Mouse (Mus musculus): ENCODE measurements around the gene Mmp2. TPM values are rescaled to one million over a fixed set of nuclear protein-coding genes. Genes with fewer than 3 reads are reported as not detected.

Gene Mmp2
- polyA plus RNA-seq, 1 experiment from 2014 or later = 109 TPM

DNA sequence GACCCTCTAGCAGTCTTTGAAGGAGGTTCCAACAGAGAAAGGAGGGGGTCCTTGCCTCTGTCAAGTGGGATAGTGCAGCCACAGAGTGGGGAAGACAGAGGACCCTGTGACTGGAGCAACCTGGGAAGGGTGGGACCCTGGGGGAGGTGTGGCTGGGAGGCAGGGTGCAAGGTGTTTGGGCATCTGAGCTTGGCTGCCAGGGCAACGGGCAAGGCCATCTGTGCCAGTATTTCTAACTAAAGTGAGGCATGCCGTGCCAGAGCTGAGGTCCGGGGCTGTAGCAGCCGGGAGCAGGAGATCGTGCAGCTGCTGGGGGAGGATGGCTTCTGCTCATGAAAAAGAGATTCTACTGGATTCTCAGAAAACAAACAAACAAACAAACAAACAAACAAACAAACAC is 11.4 kb upstream of the Mmp2 start:
- no peaks in the 10 kb centered on the region for H3K4me1 ChIP-seq
- no peak overlapping the region for H3K4me3 ChIP-seq
- no peak overlapping the region for H3K9ac ChIP-seq
- ATAC-seq (ENCODE audit: extremely low read depth, insufficient number of reproducible peaks, low FRiP score, low TSS enrichment) = no peak
- no peaks in the 10 kb centered on the region for H3K9me3 ChIP-seq
- H3K27me3 ChIP-seq (replicated peaks) = peaks cover 18% of the 10 kb centered on the region
- WGBS = 84% methylated on average over 5 of the region's 5 CpGs
- H3K27ac ChIP-seq (replicated peaks) = no peak overlapping the region
- no peaks in the 10 kb centered on the region for H3K36me3 ChIP-seq
- H3K4me2 ChIP-seq = no peak overlapping the region

- Histone ChIP-seq H3K4me2 (no peak overlapping the region), H3K36me3 (no peaks in the 10 kb centered on the region), H3K4me1 (no peaks in the 10 kb centered on the region), H3K4me3 (no peak overlapping the region), H3K27me3 (replicated peaks) (peaks cover 13% of the 10 kb centered on the region), H3K27ac (replicated peaks) (no peak overlapping the region), H3K9ac (no peak overlapping the region), H3K9me3 (no peaks in the 10 kb centered on the region)
- no peak for ATAC-seq (ENCODE audit: extremely low read depth, insufficient number of reproducible peaks, low FRiP score, low TSS enrichment)
- WGBS = 18% methylated on average over 6 of the region's 6 CpGs
Observed at GRCm38 (mm10) chr8:92817928-92818818, 8.9 kb upstream of the Mmp2 start.

DNA sequence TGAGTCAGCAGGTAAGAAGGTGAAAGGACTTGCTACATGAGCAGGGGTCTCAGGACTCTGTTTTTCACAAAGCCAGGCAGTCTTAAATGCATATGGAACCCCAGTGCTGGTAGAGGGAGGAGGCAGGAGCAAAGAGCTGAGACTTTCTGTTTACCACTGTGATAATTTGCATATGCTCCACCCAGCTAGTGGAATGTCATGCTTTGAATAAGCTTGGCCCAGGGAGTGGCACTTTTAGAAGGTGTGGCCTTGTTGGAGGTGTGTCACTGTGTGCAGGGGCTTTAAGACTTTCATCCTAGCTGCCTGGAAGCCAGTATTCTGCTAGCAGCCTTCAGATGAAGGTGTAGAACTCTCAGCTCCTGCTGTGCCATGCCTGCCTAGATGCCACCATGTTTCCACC is 5.9 kb upstream of the Mmp2 start:
- Histone ChIP-seq H3K9me3 (no peaks in the 10 kb centered on the region), H3K27me3 (replicated peaks) (peaks cover 15% of the 10 kb centered on the region), H3K9ac (no peak overlapping the region), H3K4me1 (peaks cover 6% of the 10 kb centered on the region), H3K36me3 (no peaks in the 10 kb centered on the region), H3K4me2 (no peak overlapping the region), H3K4me3 (no peak overlapping the region), H3K27ac (replicated peaks) (no peak overlapping the region)
- no peak for ATAC-seq (ENCODE audit: extremely low read depth, insufficient number of reproducible peaks, low FRiP score, low TSS enrichment)

DNA sequence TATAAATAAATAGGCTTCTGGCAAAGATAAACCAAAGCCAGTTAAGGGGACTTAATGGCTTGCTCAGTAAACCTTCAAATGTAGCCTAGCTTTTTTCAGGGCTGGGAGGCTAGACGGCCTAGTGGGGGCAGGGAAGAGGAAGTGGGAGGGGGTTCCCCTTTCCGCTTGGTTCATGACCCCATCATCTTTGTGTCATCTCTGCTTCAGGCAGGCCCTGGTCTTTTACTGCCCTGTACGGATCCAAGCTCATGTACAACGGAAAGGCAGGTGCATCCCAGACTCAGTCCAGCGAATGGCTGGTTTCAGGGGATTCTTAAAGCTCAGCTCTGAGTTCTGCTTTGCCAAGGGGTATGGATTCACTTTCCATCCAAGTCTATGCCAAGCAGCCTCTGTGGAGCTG is 4.7 kb upstream of the Mmp2 start:
- Histone ChIP-seq H3K36me3 (no peaks in the 10 kb centered on the region), H3K4me3 (no peak overlapping the region), H3K27me3 (replicated peaks) (peaks cover 21% of the 10 kb centered on the region), H3K4me2 (no peak overlapping the region), H3K9ac (no peak overlapping the region), H3K9me3 (no peaks in the 10 kb centered on the region), H3K27ac (replicated peaks) (no peak overlapping the region), H3K4me1 (peaks cover 15% of the 10 kb centered on the region)
- 60% methylated on average over 5 of the region's 5 CpGs for WGBS
- no peak for ATAC-seq (ENCODE audit: extremely low read depth, insufficient number of reproducible peaks, low FRiP score, low TSS enrichment)

- H3K27ac ChIP-seq (replicated peaks) = no peak overlapping the region
- no peaks in the 10 kb centered on the region for H3K9me3 ChIP-seq
- H3K36me3 ChIP-seq = peaks cover 7% of the 10 kb centered on the region; the same call in 1 of the 2 replicates
- H3K4me3 ChIP-seq = no peak overlapping the region
- ATAC-seq (ENCODE audit: extremely low read depth, insufficient number of reproducible peaks, low FRiP score, low TSS enrichment) = no peak
- no peak overlapping the region for H3K9ac ChIP-seq
- H3K4me1 ChIP-seq = peaks cover 23% of the 10 kb centered on the region
- peaks cover 37% of the 10 kb centered on the region for H3K27me3 ChIP-seq (replicated peaks)
- 41% methylated on average over 4 of the region's 4 CpGs for WGBS
- no peak overlapping the region for H3K4me2 ChIP-seq
Observed at GRCm38 (mm10) chr8:92825991-92826390, 1.1 kb upstream of the Mmp2 start.

DNA sequence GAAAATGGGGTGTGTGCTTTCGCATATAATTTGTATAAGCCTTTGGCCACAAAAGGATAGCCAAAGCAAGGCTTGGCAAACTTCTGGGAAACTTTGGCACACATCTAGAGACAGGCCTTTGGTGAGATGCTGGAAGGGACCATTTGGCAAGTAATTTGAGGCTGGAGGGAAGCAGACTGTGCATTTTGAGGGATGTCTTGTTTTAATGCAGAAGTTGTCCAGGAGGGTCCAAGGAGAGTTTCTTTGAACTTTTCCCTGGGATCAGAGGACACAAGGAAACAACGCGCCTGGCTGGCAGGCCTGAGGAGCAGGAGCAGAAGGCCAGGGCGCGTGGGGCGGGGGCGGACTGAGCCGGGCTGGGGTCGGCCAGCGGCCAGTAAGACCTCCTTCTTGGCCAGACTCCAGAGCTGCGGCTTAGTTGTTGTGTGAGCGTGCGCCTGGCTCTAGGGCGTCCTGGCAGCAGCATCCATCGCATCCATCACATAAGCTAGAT is 1.2 kb downstream of the Mmp2 start:
- Histone ChIP-seq H3K36me3 (peaks cover 29% of the 10 kb centered on the region), H3K4me3 (peak overlapping the region; percentile 60), H3K27ac (replicated peaks) (peak overlapping the region; percentile 89), H3K9me3 (no peaks in the 10 kb centered on the region), H3K4me2 (peak overlapping the region; percentile 68), H3K9ac (peak overlapping the region; percentile 83), H3K27me3 (replicated peaks) (peaks cover 37% of the 10 kb centered on the region), H3K4me1 (peaks cover 23% of the 10 kb centered on the region)
- 33% methylated on average over 15 of the region's 15 CpGs for WGBS
- ATAC-seq (ENCODE audit: extremely low read depth, insufficient number of reproducible peaks, low FRiP score, low TSS enrichment) = no peak

DNA sequence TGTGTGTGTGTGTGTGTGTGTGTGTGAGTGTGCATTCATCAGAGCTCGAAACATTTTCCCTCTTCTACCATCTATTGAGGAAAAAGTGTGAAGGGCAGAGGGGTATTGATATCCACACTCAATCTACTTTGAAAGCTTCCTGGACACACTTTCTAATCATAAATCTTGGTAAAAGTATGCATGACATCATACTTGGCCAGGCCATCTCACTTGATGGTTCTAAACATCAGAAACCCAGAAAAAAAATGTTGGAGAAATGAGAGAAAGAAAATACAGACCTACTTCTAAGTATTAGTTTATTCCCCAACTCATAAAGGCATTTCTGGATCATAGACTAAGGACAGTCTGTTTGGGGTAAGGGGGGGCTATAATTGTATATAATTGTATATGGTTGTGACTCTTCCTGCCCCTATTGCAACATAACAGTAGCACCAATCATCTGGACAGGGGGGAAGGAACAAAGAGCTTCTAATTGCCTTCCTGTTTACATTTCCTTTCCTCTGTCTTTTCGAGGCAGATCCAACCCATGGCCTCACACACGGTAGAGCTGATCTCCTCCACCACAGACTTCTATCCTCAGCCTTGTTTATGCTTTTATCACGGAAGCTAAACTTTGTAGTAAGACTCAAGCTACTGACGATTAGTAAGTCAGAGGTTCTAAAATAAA is 7.1 kb downstream of the Mmp2 start:
- Histone ChIP-seq H3K4me2 (no peak overlapping the region), H3K4me1 (no peaks in the 10 kb centered on the region), H3K27ac (replicated peaks) (no peak overlapping the region), H3K27me3 (replicated peaks) (peaks cover 6% of the 10 kb centered on the region; the same call in 1 of the 2 replicates), H3K9ac (no peak overlapping the region), H3K4me3 (no peak overlapping the region), H3K36me3 (peaks cover 78% of the 10 kb centered on the region), H3K9me3 (no peaks in the 10 kb centered on the region)
- ATAC-seq (ENCODE audit: extremely low read depth, insufficient number of reproducible peaks, low FRiP score, low TSS enrichment) = no peak
- WGBS = 62% methylated on average over 5 of the region's 5 CpGs

- H3K27me3 ChIP-seq (replicated peaks) = no peaks in the 10 kb centered on the region
- H3K9me3 ChIP-seq = no peaks in the 10 kb centered on the region
- WGBS = 74% methylated on average over 11 of the region's 11 CpGs
- ATAC-seq (ENCODE audit: extremely low read depth, insufficient number of reproducible peaks, low FRiP score, low TSS enrichment) = no peak
- H3K27ac ChIP-seq (replicated peaks) = no peak overlapping the region
- H3K4me1 ChIP-seq = no peaks in the 10 kb centered on the region
- no peak overlapping the region for H3K9ac ChIP-seq
- peaks cover 85% of the 10 kb centered on the region for H3K36me3 ChIP-seq
- H3K4me3 ChIP-seq = no peak overlapping the region
- H3K4me2 ChIP-seq = no peak overlapping the region
Observed at GRCm38 (mm10) chr8:92834786-92835500, 7.9 kb downstream of the Mmp2 start.

- H3K36me3 ChIP-seq = peaks cover 88% of the 10 kb centered on the region
- no peaks in the 10 kb centered on the region for H3K4me1 ChIP-seq
- no peak overlapping the region for H3K4me3 ChIP-seq
- no peak overlapping the region for H3K27ac ChIP-seq (replicated peaks)
- no peak for ATAC-seq (ENCODE audit: extremely low read depth, insufficient number of reproducible peaks, low FRiP score, low TSS enrichment)
- H3K9me3 ChIP-seq = no peaks in the 10 kb centered on the region
- H3K4me2 ChIP-seq = no peak overlapping the region
- no peaks in the 10 kb centered on the region for H3K27me3 ChIP-seq (replicated peaks)
- WGBS = 79% methylated on average over 11 of the region's 11 CpGs
- no peak overlapping the region for H3K9ac ChIP-seq
Observed at GRCm38 (mm10) chr8:92835901-92836300, 8.8 kb downstream of the Mmp2 start.

DNA sequence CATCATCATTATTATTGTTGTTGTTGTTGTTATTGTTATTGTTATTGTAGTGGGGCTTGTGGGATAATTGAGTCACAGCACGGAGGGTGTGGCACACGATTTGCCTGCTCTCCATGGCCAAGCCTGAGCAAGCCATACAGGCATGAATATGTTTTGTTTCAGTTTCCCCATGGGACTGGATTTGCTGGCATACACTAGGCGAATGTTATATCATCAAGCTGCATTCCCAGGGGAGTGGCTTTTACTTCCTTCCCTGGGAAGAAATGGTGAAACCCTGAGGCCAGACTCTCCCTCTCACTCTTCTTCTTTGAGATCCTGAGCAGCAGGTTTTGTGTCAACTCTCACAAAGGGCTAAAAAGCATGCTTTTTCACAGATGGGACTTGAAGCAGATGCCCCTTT is 11.5 kb downstream of the Mmp2 start:
- WGBS = 71% methylated on average over 3 of the region's 3 CpGs
- no peak for ATAC-seq (ENCODE audit: extremely low read depth, insufficient number of reproducible peaks, low FRiP score, low TSS enrichment)
- H3K9me3 ChIP-seq = no peaks in the 10 kb centered on the region
- H3K27ac ChIP-seq (replicated peaks) = no peak overlapping the region
- no peaks in the 10 kb centered on the region for H3K4me1 ChIP-seq
- peaks cover 88% of the 10 kb centered on the region for H3K36me3 ChIP-seq
- H3K9ac ChIP-seq = no peak overlapping the region
- no peaks in the 10 kb centered on the region for H3K27me3 ChIP-seq (replicated peaks)
- H3K4me2 ChIP-seq = no peak overlapping the region
- H3K4me3 ChIP-seq = no peak overlapping the region

DNA sequence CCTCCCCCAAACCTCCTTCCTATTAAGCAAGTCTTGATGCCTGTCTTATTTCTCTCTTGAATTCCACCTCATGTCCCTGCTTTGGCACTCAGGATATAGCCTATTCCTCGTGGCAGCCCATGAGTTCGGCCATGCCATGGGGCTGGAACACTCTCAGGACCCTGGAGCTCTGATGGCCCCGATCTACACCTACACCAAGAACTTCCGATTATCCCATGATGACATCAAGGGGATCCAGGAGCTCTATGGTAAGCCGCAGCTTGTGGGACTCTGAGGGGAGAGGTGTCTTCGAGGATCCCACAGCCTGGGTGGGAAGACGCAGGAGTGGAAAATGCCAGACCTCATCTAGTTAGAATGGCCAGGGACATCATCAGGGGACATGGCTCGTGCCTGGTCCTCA is 12.1 kb downstream of the Mmp2 start:
- Histone ChIP-seq H3K36me3 (peaks cover 94% of the 10 kb centered on the region), H3K9ac (no peak overlapping the region), H3K4me3 (no peak overlapping the region), H3K4me2 (no peak overlapping the region), H3K27me3 (replicated peaks) (no peaks in the 10 kb centered on the region), H3K4me1 (no peaks in the 10 kb centered on the region), H3K9me3 (no peaks in the 10 kb centered on the region), H3K27ac (replicated peaks) (no peak overlapping the region)
- 83% methylated on average over 8 of the region's 8 CpGs for WGBS
- no peak for ATAC-seq (ENCODE audit: extremely low read depth, insufficient number of reproducible peaks, low FRiP score, low TSS enrichment)

Data from heart, embryonic 13.5 days (tissue).